Mouse (Mus musculus): Measurements from ENCODE around the gene Slc4a8.

GRCm38 (mm10) chr15:100720066-100720465 lies 41.5 kb upstream of the Slc4a8 start:
- no peak for TF ChIP-seq GATA1 (IDR thresholded peaks at IDR 0.05; ENCODE audit: borderline replicate concordance, low read length)
- no peak for TF ChIP-seq FLI1 (IDR thresholded peaks at IDR 0.05; ENCODE audit: low read length)

All from megakaryocyte, embryonic 14.5 days (primary cell).